Mouse (Mus musculus): ENCODE results near the gene Ier5l. TPM values are rescaled to one million over a fixed set of nuclear protein-coding genes. Genes with fewer than 3 reads are reported as not detected.

The Ier5l gene
- polyA plus RNA-seq, 2 experiments, result 0.10 to 0.86 TPM

GRCm38 (mm10) chr2:30448371-30448770 is 25.6 kb downstream of the Ier5l start:
- H3K4me1 ChIP-seq (replicated peaks; ENCODE audit: control insufficient read depth in 2 of 2, insufficient read depth in 2 of 2, low read length in 1 of 2), result peaks cover 0 to 6% of the 10 kb centered on the region in 2 experiments; a peak in 2 of 4 replicates
- peaks cover 22% of the 10 kb centered on the region for H3K36me3 ChIP-seq (replicated peaks; ENCODE audit: control insufficient read depth, insufficient read depth, low read depth)
- no peaks in the 10 kb centered on the region for H3K27me3 ChIP-seq (ENCODE audit: control insufficient read depth, insufficient read depth, low read length)
- H3K4me2 ChIP-seq (ENCODE audit: low read depth), result no peak overlapping the region
- DNase-seq (ENCODE audit: low read depth in 3 of 3, low spot score in 3 of 3) (no peak), ATAC-seq (ENCODE audit: insufficient read depth) (no peak)
- no peak overlapping the region for H3K4me3 ChIP-seq (ENCODE audit: insufficient read depth in 1 of 2, low read depth in 2 of 2, low read length in 2 of 2)
- H3K9ac ChIP-seq (replicated peaks), result no peak overlapping the region
- H3K27ac ChIP-seq, result no peak overlapping the region
- TF ChIP-seq CTCF (IDR thresholded peaks at IDR 0.05; ENCODE audit: low read depth), result no peak
- TF ChIP-seq EP300 (IDR thresholded peaks at IDR 0.05; ENCODE audit: low read depth), result no peak
- WGBS (ENCODE audit: insufficient replicate concordance), result 87% methylated on average over 7 of the region's 7 CpGs
- no peaks in the 10 kb centered on the region for H3K9me3 ChIP-seq (ENCODE audit: control insufficient read depth, low read length)

- Histone ChIP-seq H3K27me3 (ENCODE audit: control insufficient read depth, insufficient read depth, low read length) (no peaks in the 10 kb centered on the region), H3K4me2 (ENCODE audit: low read depth) (no peak overlapping the region), H3K4me3 (ENCODE audit: insufficient read depth in 1 of 2, low read depth in 2 of 2, low read length in 2 of 2) (no peak overlapping the region), H3K9ac (replicated peaks) (no peak overlapping the region), H3K9me3 (ENCODE audit: control insufficient read depth, low read length) (no peaks in the 10 kb centered on the region), H3K27ac (no peak overlapping the region), H3K4me1 (replicated peaks; ENCODE audit: control insufficient read depth in 2 of 2, insufficient read depth in 2 of 2, low read length in 1 of 2) (peaks cover 0 to 15% of the 10 kb centered on the region in 2 experiments; a peak in 2 of 4 replicates), H3K36me3 (replicated peaks; ENCODE audit: control insufficient read depth, insufficient read depth, low read depth) (peaks cover 31% of the 10 kb centered on the region)
- DNase-seq (ENCODE audit: low read depth in 3 of 3, low spot score in 3 of 3) (no peak), ATAC-seq (ENCODE audit: insufficient read depth) (no peak)
- no peak for TF ChIP-seq CTCF (IDR thresholded peaks at IDR 0.05; ENCODE audit: low read depth)
- TF ChIP-seq EP300 (IDR thresholded peaks at IDR 0.05; ENCODE audit: low read depth), result no peak
- WGBS (ENCODE audit: insufficient replicate concordance), result 57% methylated on average over 10 of the region's 10 CpGs
Measured at GRCm38 (mm10) chr2:30446891-30447826, 26.9 kb downstream of the Ier5l start.

GRCm38 (mm10) chr2:30445312-30445711 is 28.7 kb downstream of the Ier5l start:
- ATAC-seq (ENCODE audit: insufficient read depth), result no peak
- Histone ChIP-seq H3K27ac (no peak overlapping the region), H3K4me3 (ENCODE audit: insufficient read depth in 1 of 2, low read depth in 2 of 2, low read length in 2 of 2) (no peak overlapping the region), H3K9me3 (ENCODE audit: control insufficient read depth, low read length) (no peaks in the 10 kb centered on the region), H3K4me1 (replicated peaks; ENCODE audit: control insufficient read depth in 2 of 2, insufficient read depth in 2 of 2, low read length in 1 of 2) (peaks cover 3 to 25% of the 10 kb centered on the region in 2 experiments), H3K9ac (replicated peaks) (no peak overlapping the region), H3K4me2 (ENCODE audit: low read depth) (no peak overlapping the region), H3K27me3 (ENCODE audit: control insufficient read depth, insufficient read depth, low read length) (no peaks in the 10 kb centered on the region), H3K36me3 (replicated peaks; ENCODE audit: control insufficient read depth, insufficient read depth, low read depth) (peaks cover 35% of the 10 kb centered on the region)
- TF ChIP-seq EP300 (IDR thresholded peaks at IDR 0.05; ENCODE audit: low read depth) (no peak), CTCF (IDR thresholded peaks at IDR 0.05; ENCODE audit: low read depth) (no peak)
- no peak for DNase-seq (ENCODE audit: low read depth in 3 of 3, low spot score in 3 of 3)
- WGBS (ENCODE audit: insufficient replicate concordance), result 76% methylated on average over 2 of the region's 2 CpGs

- H3K27ac ChIP-seq, result no peak overlapping the region
- no peaks in the 10 kb centered on the region for H3K9me3 ChIP-seq (ENCODE audit: control insufficient read depth, low read length)
- no peak overlapping the region for H3K4me2 ChIP-seq (ENCODE audit: low read depth)
- H3K4me3 ChIP-seq (ENCODE audit: insufficient read depth in 1 of 2, low read depth in 2 of 2, low read length in 2 of 2), result no peak overlapping the region
- no peak for ATAC-seq (ENCODE audit: insufficient read depth)
- peaks cover 37% of the 10 kb centered on the region for H3K36me3 ChIP-seq (replicated peaks; ENCODE audit: control insufficient read depth, insufficient read depth, low read depth)
- H3K9ac ChIP-seq (replicated peaks), result no peak overlapping the region
- TF ChIP-seq EP300 (IDR thresholded peaks at IDR 0.05; ENCODE audit: low read depth), result no peak
- TF ChIP-seq CTCF (IDR thresholded peaks at IDR 0.05; ENCODE audit: low read depth), result no peak
- H3K27me3 ChIP-seq (ENCODE audit: control insufficient read depth, insufficient read depth, low read length), result no peaks in the 10 kb centered on the region
- DNase-seq (ENCODE audit: low read depth in 3 of 3, low spot score in 3 of 3), result no peak
- peaks cover 3 to 25% of the 10 kb centered on the region in 2 experiments for H3K4me1 ChIP-seq (replicated peaks; ENCODE audit: control insufficient read depth in 2 of 2, insufficient read depth in 2 of 2, low read length in 1 of 2)
Measured at GRCm38 (mm10) chr2:30444450-30444849, 29.6 kb downstream of the Ier5l start.

GRCm38 (mm10) chr2:30444006-30444405 is 30.0 kb downstream of the Ier5l start:
- H3K27me3 ChIP-seq (ENCODE audit: control insufficient read depth, insufficient read depth, low read length), result no peaks in the 10 kb centered on the region
- H3K4me1 ChIP-seq (replicated peaks; ENCODE audit: control insufficient read depth in 2 of 2, insufficient read depth in 2 of 2, low read length in 1 of 2), result peaks cover 3 to 25% of the 10 kb centered on the region in 2 experiments
- peaks cover 37% of the 10 kb centered on the region for H3K36me3 ChIP-seq (replicated peaks; ENCODE audit: control insufficient read depth, insufficient read depth, low read depth)
- H3K27ac ChIP-seq, result no peak overlapping the region
- no peak overlapping the region for H3K9ac ChIP-seq (replicated peaks)
- no peak overlapping the region for H3K4me3 ChIP-seq (ENCODE audit: insufficient read depth in 1 of 2, low read depth in 2 of 2, low read length in 2 of 2)
- WGBS (ENCODE audit: insufficient replicate concordance), result 82% methylated on average over 5 of the region's 5 CpGs
- no peaks in the 10 kb centered on the region for H3K9me3 ChIP-seq (ENCODE audit: control insufficient read depth, low read length)
- no peak overlapping the region for H3K4me2 ChIP-seq (ENCODE audit: low read depth)
- ATAC-seq (ENCODE audit: insufficient read depth) (no peak), DNase-seq (ENCODE audit: low read depth in 3 of 3, low spot score in 3 of 3) (no peak)
- TF ChIP-seq EP300 (IDR thresholded peaks at IDR 0.05; ENCODE audit: low read depth) (no peak), CTCF (IDR thresholded peaks at IDR 0.05; ENCODE audit: low read depth) (no peak)
